Mouse (Mus musculus): ENCODE data around the gene Safb. TPM values are rescaled to one million over a fixed set of nuclear protein-coding genes. Genes with fewer than 3 reads are reported as not detected.

The Safb gene
- polyA plus RNA-seq, 1 experiment from 2014 or later = 92.3 TPM

GRCm38 (mm10) chr17:56603186-56604069 lies 18.8 kb downstream of the Safb start:
- Histone ChIP-seq H3K9me3 (replicated peaks; ENCODE audit: control insufficient read depth, low read length) (no peaks in the 10 kb centered on the region), H3K9ac (ENCODE audit: low read length) (no peak overlapping the region), H3K27me3 (ENCODE audit: control insufficient read depth, insufficient read depth, low read length) (no peaks in the 10 kb centered on the region), H3K36me3 (ENCODE audit: control insufficient read depth, insufficient read depth) (peaks cover 80% of the 10 kb centered on the region), H3K4me1 (ENCODE audit: control insufficient read depth, insufficient read depth, low read length) (peaks cover 5% of the 10 kb centered on the region), H3K27ac (ENCODE audit: low read length) (no peak overlapping the region), H3K4me3 (ENCODE audit: low read length) (no peak overlapping the region), H3K4me2 (ENCODE audit: low read depth, low read length) (no peak overlapping the region)
- ATAC-seq (replicated peaks; ENCODE audit: extremely low read depth, insufficient read depth, low FRiP score) = no peak
- 93% methylated on average over 28 of the region's 28 CpGs for WGBS

GRCm38 (mm10) chr17:56604070-56604380 lies 19.4 kb downstream of the Safb start:
- H3K4me1 ChIP-seq (ENCODE audit: control insufficient read depth, insufficient read depth, low read length) = peaks cover 10% of the 10 kb centered on the region
- H3K9me3 ChIP-seq (replicated peaks; ENCODE audit: control insufficient read depth, low read length) = no peaks in the 10 kb centered on the region
- ATAC-seq (replicated peaks; ENCODE audit: extremely low read depth, insufficient read depth, low FRiP score) = no peak
- H3K36me3 ChIP-seq (ENCODE audit: control insufficient read depth, insufficient read depth) = peaks cover 80% of the 10 kb centered on the region
- no peak overlapping the region for H3K4me3 ChIP-seq (ENCODE audit: low read length)
- no peaks in the 10 kb centered on the region for H3K27me3 ChIP-seq (ENCODE audit: control insufficient read depth, insufficient read depth, low read length)
- no peak overlapping the region for H3K9ac ChIP-seq (ENCODE audit: low read length)
- WGBS = 87% methylated on average over 9 of the region's 9 CpGs
- no peak overlapping the region for H3K4me2 ChIP-seq (ENCODE audit: low read depth, low read length)
- H3K27ac ChIP-seq (ENCODE audit: low read length) = no peak overlapping the region

- 86% methylated on average over 3 of the region's 3 CpGs for WGBS
- Histone ChIP-seq H3K36me3 (ENCODE audit: control insufficient read depth, insufficient read depth) (peaks cover 77% of the 10 kb centered on the region), H3K27ac (ENCODE audit: low read length) (no peak overlapping the region), H3K4me3 (ENCODE audit: low read length) (no peak overlapping the region), H3K27me3 (ENCODE audit: control insufficient read depth, insufficient read depth, low read length) (no peaks in the 10 kb centered on the region), H3K4me2 (ENCODE audit: low read depth, low read length) (no peak overlapping the region), H3K9ac (ENCODE audit: low read length) (no peak overlapping the region), H3K9me3 (replicated peaks; ENCODE audit: control insufficient read depth, low read length) (no peaks in the 10 kb centered on the region), H3K4me1 (ENCODE audit: control insufficient read depth, insufficient read depth, low read length) (peaks cover 10% of the 10 kb centered on the region)
- no peak for ATAC-seq (replicated peaks; ENCODE audit: extremely low read depth, insufficient read depth, low FRiP score)
These were observed 19.8 kb downstream of the Safb start for GRCm38 (mm10) chr17:56604422-56604821.

GRCm38 (mm10) chr17:56605431-56605830 lies 20.8 kb downstream of the Safb start:
- Histone ChIP-seq H3K27ac (ENCODE audit: low read length) (no peak overlapping the region), H3K4me3 (ENCODE audit: low read length) (no peak overlapping the region), H3K4me2 (ENCODE audit: low read depth, low read length) (no peak overlapping the region), H3K4me1 (ENCODE audit: control insufficient read depth, insufficient read depth, low read length) (peaks cover 14% of the 10 kb centered on the region), H3K27me3 (ENCODE audit: control insufficient read depth, insufficient read depth, low read length) (no peaks in the 10 kb centered on the region), H3K36me3 (ENCODE audit: control insufficient read depth, insufficient read depth) (peaks cover 67% of the 10 kb centered on the region), H3K9me3 (replicated peaks; ENCODE audit: control insufficient read depth, low read length) (no peaks in the 10 kb centered on the region), H3K9ac (ENCODE audit: low read length) (no peak overlapping the region)
- ATAC-seq (replicated peaks; ENCODE audit: extremely low read depth, insufficient read depth, low FRiP score) = no peak
- 90% methylated on average over 9 of the region's 9 CpGs for WGBS

- Histone ChIP-seq H3K9me3 (replicated peaks; ENCODE audit: control insufficient read depth, low read length) (no peaks in the 10 kb centered on the region), H3K36me3 (ENCODE audit: control insufficient read depth, insufficient read depth) (peaks cover 46% of the 10 kb centered on the region), H3K4me3 (ENCODE audit: low read length) (no peak overlapping the region), H3K4me2 (ENCODE audit: low read depth, low read length) (no peak overlapping the region), H3K4me1 (ENCODE audit: control insufficient read depth, insufficient read depth, low read length) (peaks cover 17% of the 10 kb centered on the region), H3K27ac (ENCODE audit: low read length) (0 out of 2 replicates have a peak overlapping the region, but pooled peaks have one; percentile 8), H3K27me3 (ENCODE audit: control insufficient read depth, insufficient read depth, low read length) (no peaks in the 10 kb centered on the region), H3K9ac (ENCODE audit: low read length) (no peak overlapping the region)
- ATAC-seq (replicated peaks; ENCODE audit: extremely low read depth, insufficient read depth, low FRiP score) = no peak
- WGBS = 80% methylated on average over 3 of the region's 3 CpGs
These were observed 23.0 kb downstream of the Safb start for GRCm38 (mm10) chr17:56607521-56608062.

- H3K9ac ChIP-seq (ENCODE audit: low read length) = peak overlapping the region; percentile 84
- H3K36me3 ChIP-seq (ENCODE audit: control insufficient read depth, insufficient read depth) = peaks cover 34% of the 10 kb centered on the region
- no peaks in the 10 kb centered on the region for H3K9me3 ChIP-seq (replicated peaks; ENCODE audit: control insufficient read depth, low read length)
- peak overlapping the region; percentile 88 for H3K4me2 ChIP-seq (ENCODE audit: low read depth, low read length)
- peak overlapping the region; percentile 88 for H3K27ac ChIP-seq (ENCODE audit: low read length)
- peak overlapping the region; percentile 84 for H3K4me3 ChIP-seq (ENCODE audit: low read length)
- ATAC-seq (replicated peaks; ENCODE audit: extremely low read depth, insufficient read depth, low FRiP score) = no peak
- peaks cover 19% of the 10 kb centered on the region for H3K4me1 ChIP-seq (ENCODE audit: control insufficient read depth, insufficient read depth, low read length)
- WGBS = 40% methylated on average over 5 of the region's 5 CpGs
- no peaks in the 10 kb centered on the region for H3K27me3 ChIP-seq (ENCODE audit: control insufficient read depth, insufficient read depth, low read length)
These were observed 24.1 kb downstream of the Safb start for GRCm38 (mm10) chr17:56608699-56609098.

- H3K9me3 ChIP-seq (replicated peaks; ENCODE audit: control insufficient read depth, low read length) = no peaks in the 10 kb centered on the region
- ATAC-seq (replicated peaks; ENCODE audit: extremely low read depth, insufficient read depth, low FRiP score) = peak; percentile 88
- peak within 1 kb of the TSS; percentile 88 for H3K4me2 ChIP-seq (ENCODE audit: low read depth, low read length)
- H3K36me3 ChIP-seq (ENCODE audit: control insufficient read depth, insufficient read depth) = peaks cover 31% of the 10 kb centered on the region
- H3K27ac ChIP-seq (ENCODE audit: low read length) = peak within 1 kb of the TSS; percentile 88
- peak within 1 kb of the TSS; percentile 84 for H3K4me3 ChIP-seq (ENCODE audit: low read length)
- 0% methylated on average over 44 of the region's 44 CpGs for WGBS
- H3K4me1 ChIP-seq (ENCODE audit: control insufficient read depth, insufficient read depth, low read length) = peaks cover 24% of the 10 kb centered on the region
- no peaks in the 10 kb centered on the region for H3K27me3 ChIP-seq (ENCODE audit: control insufficient read depth, insufficient read depth, low read length)
- peak within 1 kb of the TSS; percentile 84 for H3K9ac ChIP-seq (ENCODE audit: low read length)
These were observed 25.0 kb downstream of the Safb start, which contains the start of gene 2410015M20Rik for GRCm38 (mm10) chr17:56609452-56610171. TSS of gene 2410015M20Rik (minus strand) at chr17:56609771.

- H3K4me3 ChIP-seq (ENCODE audit: low read length) = no peak overlapping the region
These were observed 26.7 kb downstream of the Safb start for GRCm38 (mm10) chr17:56611323-56611722.

More at GRCm38 (mm10) chr17:56611323-56611722, 26.7 kb downstream of the Safb start:
- Histone ChIP-seq H3K27ac (ENCODE audit: low read length) (no peak overlapping the region), H3K4me2 (ENCODE audit: low read depth, low read length) (no peak overlapping the region), H3K4me1 (ENCODE audit: control insufficient read depth, insufficient read depth, low read length) (peaks cover 33% of the 10 kb centered on the region), H3K27me3 (ENCODE audit: control insufficient read depth, insufficient read depth, low read length) (no peaks in the 10 kb centered on the region), H3K9ac (ENCODE audit: low read length) (no peak overlapping the region), H3K9me3 (replicated peaks; ENCODE audit: control insufficient read depth, low read length) (no peaks in the 10 kb centered on the region), H3K36me3 (ENCODE audit: control insufficient read depth, insufficient read depth) (peaks cover 27% of the 10 kb centered on the region)
- 61% methylated on average over 2 of the region's 2 CpGs for whole genome bisulfite sequencing
- no peak for ATAC-seq (replicated peaks; ENCODE audit: extremely low read depth, insufficient read depth, low FRiP score)
